Mouse (Mus musculus) small intestine, adult 2 months (tissue): Measurements from ENCODE around the gene Egfl8.

Experiments used
- CTCF ChIP-seq: fragments of 200-500 bp; IDR thresholded peaks from 2 replicates; pipeline ENCODE4 v1.5.1; 2012; ENCODE audit warnings: low read depth, mild to moderate bottlenecking, control low read depth, inconsistent platforms, low read length, moderate library complexity, mixed read lengths; ENCODE audit not compliant: insufficient replicate concordance, insufficient read length; ENCODE audit errors: extremely low read depth
- POLR2A ChIP-seq: fragments of 200-500 bp; IDR thresholded peaks from 2 replicates; pipeline ENCODE4 v1.6.1; 2012; ENCODE audit warnings: low read depth, mild to moderate bottlenecking, control low read depth, inconsistent platforms, low read length, moderate library complexity

DNA sequence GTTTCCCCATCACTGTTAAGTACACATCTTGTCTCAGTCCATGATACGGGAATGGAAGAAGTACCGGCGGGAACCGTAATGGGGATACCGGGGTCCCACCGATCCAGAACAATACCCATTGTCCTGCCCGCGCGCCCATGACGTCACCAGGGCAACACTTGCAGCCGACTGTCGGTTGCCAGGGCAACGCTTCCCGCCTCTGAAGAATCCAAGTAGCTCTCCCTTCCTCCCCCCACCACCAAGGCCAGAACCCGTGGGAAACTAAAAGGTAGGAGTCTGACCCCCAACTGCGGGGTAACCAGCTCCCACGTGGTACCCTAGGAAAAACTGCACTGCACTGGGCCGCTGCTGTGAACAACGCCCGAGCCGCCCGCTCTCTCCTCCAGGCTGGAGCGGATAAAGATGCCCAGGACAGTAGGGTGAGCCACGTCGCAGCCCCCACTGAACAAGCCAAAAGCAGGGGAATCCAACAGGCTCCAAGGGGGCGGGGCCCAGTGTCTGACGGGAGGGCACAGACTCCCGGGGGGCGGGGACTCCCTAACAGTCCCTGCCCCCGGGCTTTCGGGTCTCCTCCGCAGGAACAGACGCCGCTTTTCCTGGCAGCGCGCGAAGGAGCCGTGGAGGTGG lies 28.9 kb downstream of the Egfl8 start:
- TF ChIP-seq POLR2A, result no peak; the same call in 1 of the 2 replicates
- TF ChIP-seq CTCF, result no peak
